Mouse (Mus musculus) hindbrain, embryonic 15.5 days (tissue): ENCODE results near the gene Rhov. TPM values are rescaled to one million over a fixed set of nuclear protein-coding genes. Genes with fewer than 3 reads are reported as not detected.

Experiments
- ATAC-seq: fragments of 200-750 bp; cut with Nextera tagmentation; 2 replicates; pipeline ENCODE4 v1.8.0; 2017; ENCODE audit warnings: low read depth, moderate number of reproducible peaks, moderate TSS enrichment; ENCODE audit not compliant: low FRiP score
- H3K27ac ChIP-seq: fragments of 300-500 bp; sonication (generic); replicated peaks from 2 replicates; pipeline ENCODE4 v1.5.1; 2015; ENCODE audit warnings: mild to moderate bottlenecking, inconsistent platforms
- H3K27me3 ChIP-seq: fragments of 300-500 bp; sonication (generic); 2 replicates; pipeline ENCODE4 v1.6.1; 2015; ENCODE audit warnings: control low read depth, inconsistent platforms
- H3K36me3 ChIP-seq: fragments of 300-500 bp; sonication (generic); 2 replicates; pipeline ENCODE4 v1.6.1; 2015; ENCODE audit warnings: control low read depth, inconsistent platforms
- H3K4me1 ChIP-seq: fragments of 300-500 bp; sonication (generic); replicated peaks from 2 replicates; pipeline ENCODE4 v1.6.1; 2015; ENCODE audit warnings: control low read depth, inconsistent platforms
- H3K4me2 ChIP-seq: fragments of 300-500 bp; sonication (generic); 2 replicates; pipeline ENCODE4 v1.6.1; 2015; ENCODE audit warnings: moderate library complexity, mild to moderate bottlenecking, inconsistent platforms
- H3K4me3 ChIP-seq: fragments of 300-500 bp; sonication (generic); 2 replicates; pipeline ENCODE4 v1.5.1; 2015; ENCODE audit warnings: mild to moderate bottlenecking, inconsistent platforms
- H3K9ac ChIP-seq: fragments of 300-500 bp; sonication (generic); 2 replicates; pipeline ENCODE4 v1.6.1; 2015; ENCODE audit warnings: inconsistent platforms
- H3K9me3 ChIP-seq: fragments of 300-500 bp; sonication (generic); 2 replicates; pipeline ENCODE4 v1.6.1; 2016; ENCODE audit warnings: control low read depth, inconsistent platforms
- WGBS: fragments of 180-500 bp; shearing (Covaris S2); methylation state at CpG from one replicate; pipeline ENCODE4 v1.1.7; 2015; 5-methylcytosine and 5-hydroxymethylcytosine counted together
- polyA plus RNA-seq: library from polyadenylated mRNA; unstranded; fragments of >200 nt; fragmentation: Nextera tagmentation; extraction: Ambion mirVana; gene quantifications from 2 replicates; pipeline ENCODE4 v1.2.1, GENCODE M21; 2015

Gene Rhov
- 44.2 and 45.5 TPM in 2 replicates for polyA plus RNA-seq

- Histone ChIP-seq H3K4me2 (peak within 1 kb of the TSS; percentile 89), H3K27ac (peak within 1 kb of the TSS; percentile 88), H3K4me3 (peak within 1 kb of the TSS; percentile 86), H3K9ac (peak within 1 kb of the TSS; percentile 91), H3K9me3 (no peaks in the 10 kb centered on the region), H3K4me1 (peaks cover 22% of the 10 kb centered on the region), H3K36me3 (no peaks in the 10 kb centered on the region), H3K27me3 (no peaks in the 10 kb centered on the region)
- ATAC-seq, result peak; percentile 91
- WGBS, result under 1% methylated on average over 49 of the region's 49 CpGs
These were observed at the start of gene Rhov for GRCm38 (mm10) chr2:119270643-119271331. TSS of gene Rhov (minus strand) at chr2:119271272.

GRCm38 (mm10) chr2:119320571-119320970 lies 49.5 kb upstream of the Rhov start:
- Histone ChIP-seq H3K36me3 (no peaks in the 10 kb centered on the region), H3K4me2 (no peak overlapping the region), H3K9ac (no peak overlapping the region), H3K27me3 (peaks cover 85% of the 10 kb centered on the region), H3K27ac (no peak overlapping the region), H3K4me3 (no peak overlapping the region), H3K4me1 (peaks cover 37% of the 10 kb centered on the region), H3K9me3 (no peaks in the 10 kb centered on the region)
- no peak for ATAC-seq
- WGBS, result 74% methylated on average over 8 of the region's 8 CpGs

DNA sequence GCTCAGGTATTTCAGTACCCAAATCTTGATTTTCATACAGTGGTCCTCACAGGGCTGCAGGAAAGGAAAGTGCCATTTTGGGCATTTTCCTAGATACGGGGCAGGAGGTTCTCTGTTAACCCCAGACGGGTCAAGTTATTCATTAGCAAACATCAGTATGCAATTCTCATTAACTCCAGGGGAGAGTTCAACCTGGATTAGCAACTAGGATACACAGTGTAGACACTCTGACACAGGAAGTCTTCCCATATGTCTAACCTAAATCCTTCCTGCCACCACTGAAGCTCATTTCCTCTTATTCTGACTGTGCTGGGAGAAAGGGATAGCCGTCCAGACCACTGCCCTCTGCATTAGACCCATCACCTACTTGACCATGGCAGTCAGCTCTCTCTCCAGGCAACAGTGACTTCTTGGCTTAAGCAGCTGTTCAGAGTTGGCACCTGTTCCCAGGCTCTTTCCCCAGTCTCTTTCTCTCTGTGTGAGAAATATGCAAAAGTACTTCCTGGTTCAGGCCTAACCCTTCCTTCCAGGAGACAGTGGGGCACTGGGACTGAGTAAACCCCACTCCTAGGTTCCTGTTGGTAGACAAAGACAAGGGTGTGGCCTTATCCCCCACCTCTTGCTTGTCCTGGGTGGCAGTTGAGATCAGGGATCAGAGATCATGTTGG lies 47.1 kb upstream of the Rhov start:
- ATAC-seq, result no peak
- H3K27me3 ChIP-seq, result peaks cover 78% of the 10 kb centered on the region
- no peak overlapping the region for H3K4me3 ChIP-seq
- no peaks in the 10 kb centered on the region for H3K36me3 ChIP-seq
- H3K27ac ChIP-seq, result no peak overlapping the region
- no peak overlapping the region for H3K9ac ChIP-seq
- WGBS, result 74% methylated on average over 3 of the region's 3 CpGs
- no peaks in the 10 kb centered on the region for H3K9me3 ChIP-seq
- no peak overlapping the region for H3K4me2 ChIP-seq
- peaks cover 21% of the 10 kb centered on the region for H3K4me1 ChIP-seq

GRCm38 (mm10) chr2:119314742-119315310 lies 43.8 kb upstream of the Rhov start:
- Histone ChIP-seq H3K4me1 (peaks cover 4% of the 10 kb centered on the region; the same call in 1 of the 2 replicates), H3K36me3 (no peaks in the 10 kb centered on the region), H3K9ac (no peak overlapping the region), H3K4me2 (no peak overlapping the region), H3K4me3 (no peak overlapping the region), H3K27me3 (peaks cover 45% of the 10 kb centered on the region), H3K9me3 (no peaks in the 10 kb centered on the region), H3K27ac (no peak overlapping the region)
- 72% methylated on average over 12 of the region's 12 CpGs for WGBS
- ATAC-seq, result peak; percentile 37; the same call in 1 of the 2 replicates

- Histone ChIP-seq H3K27ac (no peak overlapping the region), H3K4me1 (peaks cover 4% of the 10 kb centered on the region; the same call in 1 of the 2 replicates), H3K36me3 (no peaks in the 10 kb centered on the region), H3K4me3 (no peak overlapping the region), H3K9me3 (no peaks in the 10 kb centered on the region), H3K27me3 (peaks cover 41% of the 10 kb centered on the region), H3K4me2 (no peak overlapping the region), H3K9ac (no peak overlapping the region)
- ATAC-seq, result no peak
- 32% methylated on average over 10 of the region's 10 CpGs for WGBS
These were observed 42.9 kb upstream of the Rhov start for GRCm38 (mm10) chr2:119313780-119314479.

- Histone ChIP-seq H3K4me2 (no peak overlapping the region), H3K9me3 (no peaks in the 10 kb centered on the region), H3K9ac (no peak overlapping the region), H3K27ac (no peak overlapping the region), H3K4me3 (no peak overlapping the region), H3K4me1 (peaks cover 4% of the 10 kb centered on the region; the same call in 1 of the 2 replicates), H3K27me3 (peaks cover 27% of the 10 kb centered on the region), H3K36me3 (no peaks in the 10 kb centered on the region)
- WGBS, result 45% methylated on average over 2 of the region's 2 CpGs
- no peak for ATAC-seq
These were observed 41.4 kb upstream of the Rhov start for GRCm38 (mm10) chr2:119312380-119312958.

DNA sequence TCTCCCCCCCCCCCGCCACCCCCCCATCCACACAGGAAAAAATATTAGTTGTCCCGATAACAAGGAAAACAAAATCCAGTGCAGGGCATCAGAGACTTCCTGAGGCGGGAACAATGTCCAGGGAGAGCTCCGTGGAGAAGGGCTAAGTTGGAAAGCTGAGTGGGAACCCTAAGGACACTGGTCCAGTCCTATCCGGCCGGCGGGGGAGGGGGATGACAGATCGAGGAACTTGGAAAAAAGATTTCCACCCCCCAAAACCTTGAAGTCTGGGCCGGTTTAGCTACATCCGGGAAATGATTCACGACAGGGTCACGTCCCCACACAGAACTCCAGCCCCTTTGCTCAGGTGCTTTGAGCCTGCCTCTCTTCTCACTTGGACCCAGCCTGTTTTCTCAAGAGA lies 40.5 kb upstream of the Rhov start:
- Histone ChIP-seq H3K27me3 (peaks cover 22% of the 10 kb centered on the region), H3K9ac (no peak overlapping the region), H3K4me1 (peaks cover 4% of the 10 kb centered on the region; the same call in 1 of the 2 replicates), H3K4me3 (no peak overlapping the region), H3K36me3 (no peaks in the 10 kb centered on the region), H3K4me2 (no peak overlapping the region), H3K9me3 (no peaks in the 10 kb centered on the region), H3K27ac (no peak overlapping the region)
- ATAC-seq, result no peak
- 53% methylated on average over 12 of the region's 12 CpGs for WGBS

- WGBS, result 16% methylated on average over 3 of the region's 3 CpGs
- peaks cover 14% of the 10 kb centered on the region for H3K4me1 ChIP-seq
- no peak overlapping the region for H3K4me3 ChIP-seq
- no peaks in the 10 kb centered on the region for H3K36me3 ChIP-seq
- no peak overlapping the region for H3K27ac ChIP-seq
- no peaks in the 10 kb centered on the region for H3K27me3 ChIP-seq
- no peaks in the 10 kb centered on the region for H3K9me3 ChIP-seq
- no peak overlapping the region for H3K9ac ChIP-seq
- peak; percentile 53 for ATAC-seq
- H3K4me2 ChIP-seq, result no peak overlapping the region
These were observed 33.7 kb upstream of the Rhov start for GRCm38 (mm10) chr2:119304798-119305208.

DNA sequence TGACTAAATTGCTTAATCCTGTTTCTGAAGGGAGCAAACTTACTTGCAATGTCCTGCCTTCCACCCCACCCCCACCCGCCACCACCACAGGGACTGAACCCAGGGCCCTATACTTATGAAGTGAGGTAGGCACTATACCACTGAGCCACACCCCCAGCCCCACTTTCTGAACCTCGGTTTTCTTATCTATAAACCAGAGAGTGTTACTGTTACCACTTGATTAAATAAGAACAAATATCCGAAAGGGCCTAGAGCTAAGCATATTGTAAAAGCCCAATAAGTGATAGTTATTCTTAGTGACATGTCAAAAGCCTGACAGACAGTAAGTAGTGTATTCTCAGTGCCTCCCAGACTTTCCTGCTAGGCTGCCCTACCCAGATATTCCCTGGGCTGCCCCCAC lies 33.3 kb upstream of the Rhov start:
- Histone ChIP-seq H3K9ac (no peak overlapping the region), H3K4me1 (peaks cover 14% of the 10 kb centered on the region), H3K27me3 (no peaks in the 10 kb centered on the region), H3K4me3 (no peak overlapping the region), H3K27ac (no peak overlapping the region), H3K36me3 (no peaks in the 10 kb centered on the region), H3K9me3 (no peaks in the 10 kb centered on the region), H3K4me2 (no peak overlapping the region)
- no peak for ATAC-seq
- 62% methylated on average over 3 of the region's 3 CpGs for WGBS

GRCm38 (mm10) chr2:119302876-119303275 lies 31.8 kb upstream of the Rhov start:
- H3K4me1 ChIP-seq, result peaks cover 14% of the 10 kb centered on the region
- H3K4me2 ChIP-seq, result no peak overlapping the region
- WGBS, result 83% methylated on average over 6 of the region's 6 CpGs
- no peak overlapping the region for H3K9ac ChIP-seq
- H3K27me3 ChIP-seq, result no peaks in the 10 kb centered on the region
- no peaks in the 10 kb centered on the region for H3K9me3 ChIP-seq
- no peak overlapping the region for H3K27ac ChIP-seq
- H3K36me3 ChIP-seq, result peaks cover 8% of the 10 kb centered on the region; the same call in 1 of the 2 replicates
- no peak for ATAC-seq
- H3K4me3 ChIP-seq, result no peak overlapping the region

GRCm38 (mm10) chr2:119300819-119301493 lies 29.9 kb upstream of the Rhov start:
- peak overlapping the region; percentile 59 for H3K27ac ChIP-seq
- H3K9me3 ChIP-seq, result no peaks in the 10 kb centered on the region
- ATAC-seq, result peak; percentile 52
- H3K4me2 ChIP-seq, result peak overlapping the region; percentile 33
- H3K36me3 ChIP-seq, result peaks cover 24% of the 10 kb centered on the region
- no peaks in the 10 kb centered on the region for H3K27me3 ChIP-seq
- WGBS, result 35% methylated on average over 7 of the region's 7 CpGs
- H3K9ac ChIP-seq, result no peak overlapping the region
- no peak overlapping the region for H3K4me3 ChIP-seq
- peaks cover 16% of the 10 kb centered on the region for H3K4me1 ChIP-seq
